Mouse (Mus musculus): ENCODE data around the gene Vps54.
"Not testable (repeated sequence)": the region's sequence is repeated elsewhere in the genome, so short reads cannot be mapped to it uniquely, and the experiment has no call there.

Vps54 gene

DNA sequence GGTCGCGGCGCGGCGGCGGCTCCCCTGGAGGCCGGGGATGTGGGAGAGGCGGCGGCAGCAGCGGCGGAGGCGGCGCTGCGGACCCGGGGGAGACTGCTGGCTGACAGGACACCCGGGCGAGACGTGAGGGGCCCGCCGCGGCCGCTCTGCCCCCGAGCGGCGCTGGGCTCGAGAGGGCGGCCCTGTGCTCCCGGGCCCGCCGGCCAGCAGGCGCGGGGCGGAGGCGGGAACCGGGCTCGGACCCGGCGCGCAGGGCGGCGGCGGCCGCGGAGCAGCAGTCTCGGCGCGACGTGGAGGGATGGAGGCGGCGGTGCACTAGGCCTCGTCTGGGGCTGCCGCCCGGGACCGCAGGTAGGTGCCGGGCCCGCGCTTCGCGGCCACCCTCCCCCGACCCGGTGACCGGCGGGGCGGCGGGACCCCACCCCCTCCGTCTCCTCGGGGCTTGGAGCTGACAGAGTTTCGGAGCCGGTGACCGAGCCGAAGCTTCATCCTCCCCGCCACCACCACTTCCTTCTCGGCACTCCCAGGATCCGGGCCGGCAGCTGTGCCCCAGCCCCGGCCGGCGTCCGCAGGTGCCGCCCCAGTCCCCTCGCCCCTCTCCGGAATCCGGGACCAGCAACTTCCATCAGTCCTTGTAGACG, at the start of gene Vps54:
TSS of gene Vps54 (plus strand) at position 261 of the 641 bp plus-strand sequence.
- peak; percentile 51 to 78 for DNase-seq

DNA sequence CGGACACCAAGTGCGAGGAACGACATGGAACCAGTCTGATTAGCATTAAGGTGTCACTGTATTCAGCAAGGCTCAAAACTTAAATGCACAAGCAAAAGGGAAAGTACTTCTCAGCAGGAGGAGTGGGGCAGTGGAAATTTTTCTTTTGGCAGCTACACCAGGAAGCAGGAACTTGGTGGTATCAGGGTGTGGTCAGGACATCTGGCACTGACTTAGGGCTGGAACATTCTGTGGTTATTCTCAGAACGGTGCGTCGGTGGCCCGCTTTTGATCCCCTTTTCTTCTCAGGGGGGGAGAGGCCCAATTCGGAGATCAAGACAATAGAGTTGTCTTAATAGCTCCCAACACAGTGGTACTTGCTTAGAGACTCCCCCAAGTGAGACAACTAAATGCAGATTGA, 47.3 kb upstream of the Vps54 start:
- DNase-seq: not testable (repeated sequence)

DNA sequence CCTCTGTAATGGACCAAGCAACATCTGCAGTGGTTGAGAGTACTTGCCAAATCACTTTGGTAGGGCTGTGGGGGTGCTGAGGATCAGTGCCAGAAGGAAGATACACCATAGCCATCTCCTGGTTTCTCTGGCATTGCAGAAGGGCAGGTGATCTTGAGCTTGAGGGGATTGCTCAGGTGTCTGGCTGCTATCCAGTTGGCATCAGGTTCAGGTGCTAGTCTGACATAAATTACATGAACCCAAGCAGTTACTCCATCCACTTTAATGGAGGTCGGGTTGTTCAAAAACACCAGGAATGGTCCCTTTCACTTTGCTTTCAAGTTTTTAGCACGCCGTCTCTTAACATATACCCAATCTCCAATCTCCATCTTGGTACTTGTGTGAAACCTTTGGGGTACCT, 44.2 kb upstream of the Vps54 start:
- no peak for DNase-seq

- no peak for DNase-seq
Observed at GRCm38 (mm10) chr11:21209046-21209445, 30.0 kb upstream of the Vps54 start.

GRCm38 (mm10) chr11:21209701-21210100, 29.4 kb upstream of the Vps54 start:
- DNase-seq: not testable (repeated sequence)

GRCm38 (mm10) chr11:21217419-21217818, 21.7 kb upstream of the Vps54 start:
- DNase-seq: peak in 1 of 2 experiments; percentile 34

DNA sequence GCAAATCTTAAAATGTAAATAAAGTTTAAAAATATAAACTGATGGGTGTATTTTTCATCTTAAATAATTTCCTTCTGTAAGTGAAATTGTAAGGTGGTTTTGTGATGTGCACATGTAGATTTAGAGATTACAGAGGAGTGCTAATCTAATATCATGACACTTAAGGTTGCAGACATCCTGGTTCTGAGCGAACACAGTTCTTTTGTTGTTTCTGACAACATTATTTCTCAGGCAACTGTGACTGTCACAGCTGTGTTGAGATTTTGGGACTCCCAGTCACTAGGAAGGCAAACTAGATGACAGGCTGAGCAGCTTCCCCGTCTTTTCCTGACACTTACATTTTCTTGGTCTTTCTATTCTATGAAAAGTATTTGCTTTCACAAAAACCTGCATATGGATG, 19.8 kb upstream of the Vps54 start:
- DNase-seq: no peak

DNA sequence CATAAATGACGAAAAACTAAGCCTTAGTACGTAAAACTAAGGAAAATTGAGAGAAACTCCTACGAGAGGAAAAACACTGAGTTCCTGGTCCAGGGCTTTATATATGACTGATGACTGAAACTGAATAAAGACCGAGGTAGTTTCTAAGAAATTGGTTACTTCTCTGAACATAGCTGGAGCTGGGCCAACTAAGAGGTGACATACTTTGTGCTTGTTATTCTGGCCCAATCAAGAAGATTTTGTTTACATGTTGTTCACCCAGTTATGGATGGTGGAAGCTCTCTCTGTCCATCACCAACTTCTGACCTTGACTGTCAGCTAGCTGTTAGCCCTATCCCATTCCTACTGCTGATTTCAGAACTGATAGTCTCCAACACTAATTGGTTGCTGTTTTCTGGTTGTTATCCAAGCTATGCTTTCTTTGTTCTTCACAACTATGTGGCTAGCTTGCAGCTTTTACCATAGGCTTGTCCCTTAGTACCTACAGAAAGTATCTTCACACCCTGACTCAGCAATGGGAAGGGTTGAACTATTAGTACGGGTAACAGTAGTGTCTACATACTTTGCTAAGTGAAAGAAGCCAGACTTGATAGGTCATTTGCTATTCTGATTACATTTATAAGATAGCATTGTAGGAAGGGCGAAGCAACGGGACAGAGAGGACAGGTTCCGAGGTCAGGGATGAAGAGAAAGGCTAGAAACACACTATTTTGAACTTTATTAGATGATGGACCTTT, 19.1 kb upstream of the Vps54 start:
- no peak for DNase-seq

DNA sequence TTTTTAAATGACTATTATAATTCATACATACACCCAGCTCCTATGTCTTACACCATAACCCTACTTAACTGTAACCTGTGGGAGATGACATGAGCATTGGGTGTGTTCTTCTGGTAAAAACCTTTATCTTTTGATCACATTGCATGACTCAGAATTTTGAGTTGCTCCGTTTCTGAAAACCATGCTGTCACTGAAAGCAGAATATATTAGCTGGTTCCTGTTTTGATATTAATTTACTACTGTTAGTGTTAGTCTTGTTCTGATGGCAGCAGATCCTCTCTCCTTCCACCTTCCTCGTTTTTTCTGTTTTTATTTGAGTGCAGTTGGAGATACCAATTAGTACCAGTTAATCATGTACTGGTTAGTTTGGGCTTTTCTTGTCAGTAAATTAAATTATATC, 18.3 kb upstream of the Vps54 start:
- DNase-seq: no peak

GRCm38 (mm10) chr11:21221396-21221795, 17.7 kb upstream of the Vps54 start:
- DNase-seq: no peak

DNA sequence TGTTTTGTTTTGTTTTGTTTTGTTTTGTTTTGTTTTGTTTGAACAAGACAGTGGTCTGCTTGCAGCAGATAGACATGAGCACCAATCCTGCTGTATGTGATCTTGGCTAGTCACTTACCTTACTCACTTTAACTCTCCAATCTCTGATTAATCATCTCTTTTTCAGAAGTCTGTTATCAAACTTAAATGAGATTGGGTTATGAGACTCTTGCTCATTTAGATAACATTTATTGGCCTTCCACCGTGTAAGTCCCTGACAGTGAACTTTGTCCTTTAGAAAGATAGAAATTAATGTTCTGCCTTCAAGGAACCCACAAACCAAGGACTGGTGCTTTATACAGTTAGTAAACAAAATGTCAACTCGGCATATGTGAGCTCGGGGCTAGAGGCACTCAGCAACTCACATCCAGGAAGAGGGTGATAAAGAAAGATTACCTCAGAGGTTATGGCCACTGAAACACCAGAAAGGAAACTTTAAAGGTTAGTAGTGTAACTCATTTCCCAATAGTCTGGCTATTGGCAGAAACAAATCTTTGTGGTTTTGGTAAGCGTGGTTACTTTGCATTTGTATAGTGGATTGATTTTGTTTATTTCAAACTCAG, 16.4 kb upstream of the Vps54 start:
- DNase-seq: no peak

GRCm38 (mm10) chr11:21223539-21223938, 15.5 kb upstream of the Vps54 start:
- DNase-seq: no peak

DNA sequence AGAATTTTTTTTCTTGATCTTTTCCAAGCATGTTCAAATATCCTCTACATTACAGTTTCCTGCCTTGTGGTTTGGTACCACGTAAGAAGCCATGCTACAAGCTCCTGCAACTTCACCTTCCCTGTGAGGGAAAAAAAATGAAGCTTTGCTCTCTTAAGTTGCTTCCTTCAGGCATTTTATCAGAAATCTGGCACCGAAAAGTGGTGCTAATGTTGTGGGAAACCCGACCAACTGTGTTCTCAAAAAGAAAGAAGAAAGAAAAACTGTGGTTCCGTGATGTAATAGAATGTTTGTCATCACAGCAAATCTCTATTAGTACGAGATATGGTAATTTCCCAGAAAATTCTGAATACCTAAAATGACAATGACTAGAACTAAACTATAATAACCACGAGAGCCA, 15.0 kb upstream of the Vps54 start:
- DNase-seq: no peak

DNA sequence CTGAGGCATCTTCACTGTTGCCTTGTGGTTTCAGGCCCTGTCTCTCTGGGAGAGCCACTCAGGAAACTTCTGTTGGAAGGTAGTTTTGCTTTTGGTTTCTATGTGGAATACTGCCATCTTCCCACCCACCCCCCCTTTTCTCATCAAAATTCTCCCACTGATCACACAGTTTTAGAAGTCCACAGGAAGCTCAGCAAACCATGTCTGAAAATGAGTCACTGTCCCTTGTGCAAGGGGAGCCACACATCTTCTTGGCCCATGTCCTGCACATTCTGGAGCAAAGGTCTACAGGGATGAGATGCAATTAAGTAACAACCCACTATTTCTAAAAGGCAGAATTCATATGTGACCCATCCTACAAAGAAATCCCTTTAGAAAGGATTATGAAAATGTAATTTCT, 14.6 kb upstream of the Vps54 start:
- no peak for DNase-seq

- no peak for DNase-seq
Observed at GRCm38 (mm10) chr11:21224983-21225382, 14.1 kb upstream of the Vps54 start.

DNA sequence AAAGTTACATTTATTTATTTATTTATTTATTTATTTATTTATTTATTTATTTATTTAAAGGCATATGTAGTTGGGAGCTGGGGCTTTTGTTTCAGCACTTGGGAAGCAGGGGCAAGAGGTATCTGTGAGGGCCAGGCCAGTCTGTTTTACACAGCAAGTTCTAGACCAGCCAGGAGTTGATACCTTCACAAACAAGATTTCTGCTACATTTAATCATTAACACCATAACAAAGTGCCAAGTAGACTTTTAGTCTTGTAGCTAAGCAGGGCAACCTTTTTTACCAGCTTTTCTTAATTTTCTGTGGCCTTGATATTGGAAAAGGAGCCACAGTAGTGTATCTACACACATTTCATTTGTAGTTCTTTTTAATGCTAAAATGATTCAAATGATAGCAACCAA, 3.7 kb upstream of the Vps54 start:
- no peak for DNase-seq

DNA sequence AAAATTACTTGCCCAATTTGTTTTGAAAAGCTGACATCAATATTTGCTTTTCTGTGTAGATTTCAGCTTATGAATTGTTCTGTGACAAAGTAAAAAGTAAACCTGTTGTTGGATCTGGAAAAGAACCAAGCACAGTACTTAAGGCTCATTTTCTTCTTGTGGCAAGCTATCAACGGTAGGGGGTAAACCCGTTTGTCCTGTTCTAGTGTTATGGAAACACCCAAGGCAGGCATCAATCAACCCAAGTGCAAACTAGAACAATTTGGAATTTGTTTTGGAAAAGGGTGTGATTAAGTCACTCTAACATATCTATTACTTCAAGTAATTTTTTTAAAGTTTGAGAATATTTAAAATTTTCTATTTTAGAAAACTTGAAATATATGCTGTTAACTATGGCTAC, 3.3 kb upstream of the Vps54 start:
- no peak for DNase-seq

GRCm38 (mm10) chr11:21236996-21237395, 2.1 kb upstream of the Vps54 start:
- peak in 1 of 2 experiments; percentile 28 for DNase-seq

GRCm38 (mm10) chr11:21237474-21238278, 1.4 kb upstream of the Vps54 start:
- DNase-seq: no peak

DNA sequence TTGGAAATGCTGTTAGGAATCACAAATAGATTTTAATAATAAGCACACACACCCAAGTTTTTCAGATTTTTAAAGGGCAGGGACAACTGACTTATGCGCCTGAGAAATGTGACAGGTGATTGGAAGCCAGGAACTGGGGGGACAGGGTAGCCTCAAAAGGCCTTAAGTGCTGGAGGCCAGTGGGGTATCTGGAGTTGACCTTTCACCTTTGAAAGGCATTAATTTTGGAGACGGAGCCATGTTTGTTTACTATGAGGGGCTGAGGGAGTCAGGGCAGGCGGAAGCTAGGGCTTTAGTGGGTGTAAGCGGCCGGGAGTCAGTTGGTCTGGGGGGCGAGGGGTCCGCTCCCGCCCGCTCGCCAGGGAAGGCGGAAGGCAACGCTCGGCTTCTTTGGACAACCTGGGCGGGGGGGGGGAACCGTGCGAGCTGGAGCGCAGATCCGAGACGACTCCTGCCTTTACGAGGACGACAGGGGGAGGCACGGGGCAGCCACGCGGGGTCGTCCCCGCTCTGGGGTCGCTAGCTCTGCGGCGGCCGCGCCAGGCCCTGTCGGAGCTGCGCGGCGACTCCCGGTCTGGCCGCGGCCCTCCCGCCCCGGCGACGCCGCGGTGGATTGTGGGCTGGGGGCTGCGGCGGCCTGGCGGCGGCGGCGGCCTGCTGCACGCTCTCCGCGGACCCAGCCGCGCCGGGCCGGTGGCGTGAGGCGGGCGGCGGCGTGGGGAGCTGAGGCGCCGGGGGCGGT, 631 bp upstream of the Vps54 start:
- peak; percentile 34 to 69 for DNase-seq

DNA sequence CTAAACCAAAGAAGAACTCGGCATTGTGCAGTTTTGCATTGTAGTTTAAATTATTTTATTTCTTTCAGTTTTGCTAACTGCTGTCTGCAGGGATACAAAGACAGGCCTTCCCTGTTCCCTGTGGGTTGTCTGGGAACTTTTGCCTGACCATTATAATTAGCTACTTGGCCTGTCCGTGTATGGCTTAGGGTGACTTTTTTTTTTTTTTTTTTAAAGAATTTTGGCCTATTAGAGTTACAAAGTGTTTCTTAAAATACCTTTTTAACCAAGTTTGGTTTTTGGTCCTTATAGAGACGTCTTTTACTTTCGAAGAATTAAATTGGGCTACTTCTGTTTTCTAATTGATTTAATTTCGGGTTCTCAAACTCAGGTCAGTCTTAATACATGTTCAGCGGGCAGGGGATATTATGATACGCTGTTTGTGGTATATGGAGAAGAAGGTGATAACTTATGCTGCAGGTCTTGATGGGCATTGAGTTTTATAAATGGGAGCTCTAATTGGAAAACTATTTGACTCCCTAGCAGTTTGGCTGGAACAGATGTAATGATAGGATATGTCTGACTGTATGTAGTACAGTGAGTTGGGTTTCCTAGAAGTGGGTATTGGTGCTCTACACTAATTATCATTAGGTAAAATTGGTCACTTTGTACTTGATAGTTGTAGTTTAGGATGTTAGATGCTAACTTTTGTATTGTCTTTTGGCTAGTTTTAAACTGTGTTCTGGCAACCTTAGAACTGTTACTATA, 855 bp downstream of the Vps54 start:
- no peak for DNase-seq

GRCm38 (mm10) chr11:21241351-21241750, 2.3 kb downstream of the Vps54 start:
- DNase-seq: no peak
